Mouse (Mus musculus) liver, embryonic 11.5 days (tissue): ENCODE measurements around the gene Spred2. TPM values are rescaled to one million over a fixed set of nuclear protein-coding genes. Genes with fewer than 3 reads are reported as not detected.
"Not testable (repeated sequence)": the region's sequence is repeated elsewhere in the genome, so short reads cannot be mapped to it uniquely, and the experiment has no call there.

ENCODE experiments used
- ATAC-seq: fragments of 200-750 bp; cut with Nextera tagmentation; replicated peaks from 2 replicates; pipeline ENCODE4 v1.8.0; 2017; ENCODE audit warnings: moderate number of reproducible peaks, mild to moderate bottlenecking, moderate TSS enrichment, moderate library complexity; ENCODE audit not compliant: low FRiP score
- DNase-seq: peaks from one replicate; pipeline ENCODE4 v3.0.0-alpha.2; 2017; ENCODE audit warnings: low spot score
- H3K27ac ChIP-seq: fragments of 300-500 bp; sonication (generic); 2 replicates; pipeline ENCODE4 v1.5.1; 2014; ENCODE audit warnings: mild to moderate bottlenecking, low read depth, low read length, control low read depth
- H3K27me3 ChIP-seq: fragments of 300-500 bp; sonication (generic); replicated peaks from 2 replicates; pipeline ENCODE4 v1.6.1; 2014; ENCODE audit warnings: low read length, mixed read lengths; ENCODE audit not compliant: control insufficient read depth, insufficient read depth
- H3K36me3 ChIP-seq: fragments of 300-500 bp; sonication (generic); 2 replicates; pipeline ENCODE4 v1.6.1; 2014; ENCODE audit warnings: mild to moderate bottlenecking, low read length, moderate library complexity, mixed read lengths; ENCODE audit not compliant: control insufficient read depth, insufficient read depth
- H3K4me1 ChIP-seq: fragments of 300-500 bp; sonication (generic); replicated peaks from 2 replicates; pipeline ENCODE4 v1.6.1; 2014; ENCODE audit warnings: low read length, mixed read lengths; ENCODE audit not compliant: control insufficient read depth, insufficient read depth
- H3K4me2 ChIP-seq: fragments of 300-500 bp; sonication (generic); 2 replicates; pipeline ENCODE4 v1.6.1; 2014; ENCODE audit warnings: mild to moderate bottlenecking, control low read depth, moderate library complexity
- H3K4me3 ChIP-seq: fragments of 300-500 bp; sonication (generic); 2 replicates; pipeline ENCODE4 v1.5.1; 2014; ENCODE audit warnings: low read depth, low read length, control low read depth
- H3K9ac ChIP-seq: fragments of 300-500 bp; sonication (generic); 2 replicates; pipeline ENCODE4 v1.6.1; 2014; ENCODE audit warnings: low read depth, low read length, control low read depth
- H3K9me3 ChIP-seq: fragments of 300-500 bp; sonication (generic); 2 replicates; pipeline ENCODE4 v1.6.1; 2016; ENCODE audit warnings: low read length, inconsistent platforms, mixed read lengths; ENCODE audit not compliant: control insufficient read depth
- WGBS: fragments of 180-500 bp; shearing (Covaris S2); extraction: QIAGEN DNeasy Blood & Tissue Kit; methylation state at CpG from one replicate; pipeline ENCODE4 v1.1.7; 2014; 5-methylcytosine and 5-hydroxymethylcytosine counted together
- polyA plus RNA-seq: library from polyadenylated mRNA; unstranded; fragments of >200 nt; fragmentation: Nextera tagmentation; extraction: Ambion mirVana; gene quantifications from 2 replicates; pipeline ENCODE4 v1.2.1, GENCODE M21; 2014

The Spred2 gene
- polyA plus RNA-seq, 1 experiment from 2014 or later = 5.0 TPM

- Histone ChIP-seq H3K36me3 (peaks cover 6% of the 10 kb centered on the region; the same call in 1 of the 2 replicates), H3K27ac (no peak overlapping the region)
- 84% methylated on average over 2 of the region's 2 CpGs for WGBS
Observed at GRCm38 (mm10) chr11:20057429-20057828, 133.3 kb downstream of the Spred2 start.

GRCm38 (mm10) chr11:20059736-20060135 is 135.6 kb downstream of the Spred2 start:
- ATAC-seq = no peak
- Histone ChIP-seq H3K27ac (no peak overlapping the region), H3K4me2 (no peak overlapping the region), H3K4me3 (no peak overlapping the region), H3K36me3 (peaks cover 8% of the 10 kb centered on the region; the same call in 1 of the 2 replicates), H3K4me1 (no peaks in the 10 kb centered on the region), H3K27me3 (no peaks in the 10 kb centered on the region), H3K9ac (no peak overlapping the region), H3K9me3 (no peaks in the 10 kb centered on the region)
- no peak for DNase-seq
- 80% methylated on average over 3 of the region's 3 CpGs for WGBS

More at GRCm38 (mm10) chr11:20057429-20057828, 133.3 kb downstream of the Spred2 start:
- no peaks in the 10 kb centered on the region for H3K9me3 ChIP-seq
- no peak overlapping the region for H3K9ac ChIP-seq
- no peaks in the 10 kb centered on the region for H3K27me3 ChIP-seq
- no peak overlapping the region for H3K4me3 ChIP-seq
- no peak overlapping the region for H3K4me2 ChIP-seq
- DNase-seq = no peak
- H3K4me1 ChIP-seq = peaks cover 13% of the 10 kb centered on the region
- ATAC-seq = no peak

- 90% methylated on average over 9 of the region's 9 CpGs for WGBS
- H3K4me2 ChIP-seq, H3K27me3 ChIP-seq, H3K9me3 ChIP-seq, DNase-seq, ATAC-seq, H3K4me3 ChIP-seq, H3K4me1 ChIP-seq, H3K27ac ChIP-seq, H3K9ac ChIP-seq: not testable (repeated sequence)
- peaks cover 15% of the 10 kb centered on the region; the same call in 1 of the 2 replicates for H3K36me3 ChIP-seq
Observed at GRCm38 (mm10) chr11:20062801-20063200, 138.6 kb downstream of the Spred2 start.

- not testable (repeated sequence) for ATAC-seq, H3K4me1 ChIP-seq, H3K9me3 ChIP-seq, H3K27ac ChIP-seq, H3K4me3 ChIP-seq, H3K27me3 ChIP-seq, H3K4me2 ChIP-seq, DNase-seq, H3K9ac ChIP-seq
- H3K36me3 ChIP-seq = peaks cover 17% of the 10 kb centered on the region
- 77% methylated on average over 2 of the region's 2 CpGs for WGBS
Observed at GRCm38 (mm10) chr11:20064086-20064485, 139.9 kb downstream of the Spred2 start.

GRCm38 (mm10) chr11:20064926-20065325 is 140.8 kb downstream of the Spred2 start:
- Histone ChIP-seq H3K9ac (no peak overlapping the region), H3K4me2 (no peak overlapping the region), H3K4me1 (no peaks in the 10 kb centered on the region), H3K4me3 (no peak overlapping the region), H3K27ac (no peak overlapping the region), H3K9me3 (no peaks in the 10 kb centered on the region), H3K36me3 (peaks cover 13% of the 10 kb centered on the region), H3K27me3 (no peaks in the 10 kb centered on the region)
- 95% methylated on average over 2 of the region's 2 CpGs for WGBS
- ATAC-seq (no peak), DNase-seq (no peak)

- ATAC-seq (no peak), DNase-seq (no peak)
- H3K27ac ChIP-seq = no peak overlapping the region
- H3K9ac ChIP-seq = no peak overlapping the region
- H3K36me3 ChIP-seq = peaks cover 17% of the 10 kb centered on the region
- no peak overlapping the region for H3K4me3 ChIP-seq
- H3K4me2 ChIP-seq = no peak overlapping the region
- H3K9me3 ChIP-seq = no peaks in the 10 kb centered on the region
- H3K27me3 ChIP-seq = no peaks in the 10 kb centered on the region
- H3K4me1 ChIP-seq = no peaks in the 10 kb centered on the region
- 97% methylated on average over 1 of the region's 1 CpGs for WGBS
Observed at GRCm38 (mm10) chr11:20066106-20066505, 141.9 kb downstream of the Spred2 start.

GRCm38 (mm10) chr11:20067521-20067920 is 143.3 kb downstream of the Spred2 start:
- no peaks in the 10 kb centered on the region for H3K4me1 ChIP-seq
- ATAC-seq (no peak), DNase-seq (no peak)
- H3K27ac ChIP-seq = no peak overlapping the region
- no peaks in the 10 kb centered on the region for H3K9me3 ChIP-seq
- no peak overlapping the region for H3K4me2 ChIP-seq
- H3K36me3 ChIP-seq = peaks cover 24% of the 10 kb centered on the region
- no peak overlapping the region for H3K4me3 ChIP-seq
- H3K27me3 ChIP-seq = no peaks in the 10 kb centered on the region
- 61% methylated on average over 1 of the region's 1 CpGs for WGBS
- no peak overlapping the region for H3K9ac ChIP-seq

GRCm38 (mm10) chr11:20068346-20069004 is 144.3 kb downstream of the Spred2 start:
- no peak overlapping the region for H3K4me3 ChIP-seq
- no peak overlapping the region for H3K27ac ChIP-seq
- no peak overlapping the region for H3K9ac ChIP-seq
- H3K4me2 ChIP-seq = no peak overlapping the region
- DNase-seq = no peak
- H3K9me3 ChIP-seq = no peaks in the 10 kb centered on the region
- peaks cover 24% of the 10 kb centered on the region for H3K36me3 ChIP-seq
- 93% methylated on average over 6 of the region's 6 CpGs for WGBS
- no peaks in the 10 kb centered on the region for H3K4me1 ChIP-seq
- no peaks in the 10 kb centered on the region for H3K27me3 ChIP-seq
- ATAC-seq = no peak

GRCm38 (mm10) chr11:20072174-20072573 is 148.0 kb downstream of the Spred2 start:
- H3K27ac ChIP-seq = no peak overlapping the region
- no peaks in the 10 kb centered on the region for H3K9me3 ChIP-seq
- H3K27me3 ChIP-seq = no peaks in the 10 kb centered on the region
- DNase-seq = no peak
- H3K4me1 ChIP-seq = no peaks in the 10 kb centered on the region
- no peak overlapping the region for H3K9ac ChIP-seq
- no peak overlapping the region for H3K4me3 ChIP-seq
- ATAC-seq = no peak
- WGBS = 76% methylated on average over 3 of the region's 3 CpGs
- H3K36me3 ChIP-seq = peaks cover 26% of the 10 kb centered on the region
- no peak overlapping the region for H3K4me2 ChIP-seq
